Mouse (Mus musculus) cortical plate, adult 2 months (tissue): ENCODE measurements at regions not wholly inside any gene's neighbourhood (a gene's known extent, or its start where the extent isn't known, plus 50 kb on each side); places are given as distances from the start of the nearest gene placed in this dataset.
"Not testable (repeated sequence)": the region's sequence is repeated elsewhere in the genome, so short reads cannot be mapped to it uniquely, and the experiment has no call there.

Experiments used
- H3K27ac ChIP-seq: fragments of 200-500 bp; 2 replicates; pipeline ENCODE4 v1.5.1; 2012; ENCODE audit warnings: low read length, control low read depth, inconsistent platforms; ENCODE audit not compliant: insufficient read depth
- H3K4me1 ChIP-seq: fragments of 200-500 bp; 2 replicates; pipeline ENCODE4 v1.6.1; 2011; ENCODE audit warnings: low read length; ENCODE audit not compliant: control insufficient read depth, insufficient read depth
- H3K4me3 ChIP-seq: fragments of 200-500 bp; 2 replicates; pipeline ENCODE4 v1.5.1; 2011; ENCODE audit warnings: mild to moderate bottlenecking, low read length, control low read depth; ENCODE audit not compliant: insufficient read depth
- CTCF ChIP-seq: fragments of 200-500 bp; IDR thresholded peaks from 2 replicates; pipeline ENCODE4 v1.5.1; 2011; ENCODE audit warnings: mild to moderate bottlenecking, control low read depth, low read length; ENCODE audit not compliant: insufficient read depth; ENCODE audit errors: extremely low read depth
- POLR2A ChIP-seq: fragments of 200-500 bp; IDR thresholded peaks from 2 replicates; pipeline ENCODE4 v1.6.1; 2011; ENCODE audit warnings: mild to moderate bottlenecking, low read length, control low read depth; ENCODE audit not compliant: insufficient read depth; ENCODE audit errors: extremely low read depth

GRCm38 (mm10) chr14:33691690-33692089 lies 102.7 kb downstream of the Ptpn20 start:
- Histone ChIP-seq H3K4me3 (no peak overlapping the region), H3K4me1 (peaks cover 2% of the 10 kb centered on the region; the same call in 1 of the 2 replicates), H3K27ac (no peak overlapping the region)
- TF ChIP-seq CTCF: no peak
- TF ChIP-seq POLR2A: no peak

GRCm38 (mm10) chr14:33694224-33694623 lies 105.2 kb downstream of the Ptpn20 start:
- Histone ChIP-seq H3K4me3 (no peak overlapping the region), H3K4me1 (peaks cover 2% of the 10 kb centered on the region; the same call in 1 of the 2 replicates), H3K27ac (no peak overlapping the region)
- TF ChIP-seq POLR2A: no peak

DNA sequence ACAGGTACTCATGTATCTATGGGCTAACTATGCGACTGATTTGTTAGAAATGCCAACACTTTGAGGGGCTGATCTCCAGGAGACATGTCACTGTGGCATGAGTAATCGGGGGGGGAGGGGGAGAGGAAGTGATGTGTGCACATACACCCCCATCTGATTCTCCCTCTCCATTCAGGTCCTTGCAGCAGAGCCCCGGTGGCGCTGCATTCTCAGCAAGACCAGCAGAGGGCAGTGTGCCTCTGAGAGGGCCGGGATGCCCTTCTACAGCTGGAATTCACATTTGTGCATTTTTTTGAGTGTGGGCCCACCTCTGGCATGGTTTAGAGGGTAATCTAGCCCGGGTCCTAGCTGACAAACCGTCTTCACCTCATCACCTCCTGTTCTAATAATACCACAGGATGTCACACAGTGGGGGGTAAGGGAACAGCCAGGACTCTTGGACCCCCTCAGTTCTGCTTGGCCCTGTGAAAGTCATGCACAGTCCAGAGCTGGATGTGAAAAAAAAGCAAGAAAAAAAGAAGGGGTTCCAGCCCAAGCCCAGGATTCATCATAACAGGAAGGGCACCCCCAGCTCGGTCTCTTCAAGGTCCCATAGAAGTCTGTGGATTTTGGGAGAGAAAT lies 106.5 kb downstream of the Ptpn20 start:
- TF ChIP-seq CTCF (peak; percentile 89), POLR2A (no peak)
- Histone ChIP-seq H3K4me3 (no peak overlapping the region), H3K4me1 (no peaks in the 10 kb centered on the region), H3K27ac (no peak overlapping the region)

GRCm38 (mm10) chr14:33696817-33697216 lies 107.8 kb downstream of the Ptpn20 start:
- TF ChIP-seq POLR2A (no peak), CTCF (no peak)
- H3K4me1 ChIP-seq: no peaks in the 10 kb centered on the region
- H3K27ac ChIP-seq: no peak overlapping the region
- H3K4me3 ChIP-seq: no peak overlapping the region

DNA sequence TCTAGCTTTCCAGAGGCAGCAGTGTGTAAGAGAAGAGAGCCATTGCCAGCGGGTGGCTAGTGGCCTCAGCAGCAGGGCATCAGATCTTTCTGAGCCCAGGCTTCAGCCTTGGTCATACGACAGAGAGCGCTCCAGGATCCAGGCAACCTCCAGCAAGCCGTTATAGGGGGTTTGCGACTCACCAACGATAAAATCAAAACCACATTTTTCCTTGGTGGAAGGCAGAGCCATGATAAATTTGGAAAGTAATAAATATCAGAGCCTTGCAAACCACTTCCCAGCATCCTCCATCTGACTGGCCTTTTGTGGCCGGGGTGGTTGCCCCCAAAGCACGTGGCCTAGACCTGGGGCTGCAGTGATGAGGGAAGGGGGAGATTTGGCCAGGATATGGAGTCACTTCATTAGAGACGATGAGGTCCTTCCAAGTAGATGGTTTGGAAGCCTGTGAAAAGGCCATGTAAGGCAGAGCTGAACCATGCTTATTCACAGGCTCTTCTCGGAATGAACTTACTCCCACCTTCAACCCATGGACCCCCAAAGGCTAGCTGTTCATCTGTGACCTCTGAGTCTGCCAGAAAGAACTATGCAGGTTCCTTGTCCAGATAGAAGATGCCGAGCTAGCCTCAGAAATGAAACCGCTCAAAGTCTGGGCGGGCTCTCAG lies 110.9 kb downstream of the Ptpn20 start:
- no peak overlapping the region for H3K27ac ChIP-seq
- TF ChIP-seq CTCF (no peak), POLR2A (no peak)
- H3K4me1 ChIP-seq: no peaks in the 10 kb centered on the region
- no peak overlapping the region for H3K4me3 ChIP-seq

GRCm38 (mm10) chr14:33707661-33708297 lies 118.8 kb downstream of the Ptpn20 start:
- Histone ChIP-seq H3K27ac (no peak overlapping the region), H3K4me1 (no peaks in the 10 kb centered on the region), H3K4me3 (no peak overlapping the region)
- TF ChIP-seq CTCF: no peak
- TF ChIP-seq POLR2A: no peak

DNA sequence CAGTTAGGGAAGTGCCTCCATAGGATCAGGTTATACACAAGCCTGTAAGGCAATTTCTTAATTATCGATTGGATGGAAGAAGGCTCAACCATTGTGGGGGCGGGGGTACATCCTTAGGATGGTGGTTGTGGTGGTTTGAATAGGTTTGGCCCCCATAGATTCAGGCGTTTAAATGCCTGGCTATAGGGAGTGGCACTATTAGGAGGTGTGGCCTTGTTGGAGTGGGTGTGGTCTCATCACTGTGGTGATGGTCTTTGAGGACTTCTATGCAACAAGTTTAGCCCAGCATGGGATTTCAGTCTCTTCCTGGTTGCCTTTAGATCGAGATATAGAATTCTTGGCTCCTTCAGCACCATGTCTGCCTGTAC lies 119.3 kb downstream of the Ptpn20 start:
- H3K27ac ChIP-seq: no peak overlapping the region
- TF ChIP-seq CTCF: no peak
- no peak for TF ChIP-seq POLR2A
- H3K4me1 ChIP-seq: no peaks in the 10 kb centered on the region
- no peak overlapping the region for H3K4me3 ChIP-seq

DNA sequence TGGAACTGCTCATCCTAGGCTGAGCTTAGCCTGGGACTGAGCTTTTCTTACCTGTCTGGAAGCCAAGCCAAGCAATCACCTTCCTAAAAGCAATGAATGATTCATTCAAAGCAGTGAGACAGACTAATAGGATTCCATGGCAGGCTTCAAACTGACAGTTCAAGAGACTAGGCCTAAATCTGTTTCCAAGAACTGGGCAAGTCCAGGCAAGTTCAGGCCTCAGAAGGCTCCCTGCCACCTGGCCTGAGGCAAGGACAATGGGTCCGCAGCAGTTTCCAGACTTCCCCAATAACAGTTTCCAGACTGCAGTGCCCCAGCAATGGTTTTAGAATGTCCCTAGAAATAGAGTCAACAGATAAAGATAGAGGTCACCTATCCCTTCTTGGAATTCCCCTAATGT lies 123.5 kb downstream of the Ptpn20 start:
- H3K4me1 ChIP-seq: no peaks in the 10 kb centered on the region
- H3K27ac ChIP-seq: no peak overlapping the region
- no peak overlapping the region for H3K4me3 ChIP-seq
- TF ChIP-seq POLR2A (no peak), CTCF (no peak)

DNA sequence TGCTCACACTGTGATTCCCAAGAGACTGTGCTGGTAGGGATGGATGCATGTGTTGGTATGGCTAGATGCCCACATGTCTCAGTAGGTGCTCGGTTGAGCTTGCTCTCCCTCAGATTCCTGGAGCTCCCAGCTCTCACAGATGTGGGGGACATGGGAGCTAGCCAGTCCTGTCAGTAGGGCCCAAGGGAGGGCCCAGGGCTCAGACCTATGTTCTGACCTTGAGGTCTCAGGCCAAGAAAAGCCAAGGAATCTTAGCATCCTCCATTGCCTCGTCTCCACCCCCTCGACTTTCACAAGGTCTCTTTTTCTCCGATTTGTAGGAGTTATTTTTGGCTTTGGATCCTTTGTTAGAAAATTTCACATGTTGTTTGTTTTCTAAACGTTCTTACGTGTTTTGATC lies 130.6 kb downstream of the Ptpn20 start:
- Histone ChIP-seq H3K4me1 (no peaks in the 10 kb centered on the region), H3K27ac (no peak overlapping the region), H3K4me3 (no peak overlapping the region)
- TF ChIP-seq CTCF: no peak
- TF ChIP-seq POLR2A: no peak

GRCm38 (mm10) chr14:33722379-33723145 lies 133.6 kb downstream of the Ptpn20 start:
- not testable (repeated sequence) for H3K4me1 ChIP-seq, H3K4me3 ChIP-seq, H3K27ac ChIP-seq
